In genomic region chr8:110703460-110704061, GRCm38 (mm10) we compare ENCODE assay signal across 9 mouse cellular contexts. TPM values are rescaled to one million over a fixed set of nuclear protein-coding genes. Genes with fewer than 3 reads are reported as not detected.
DNase-seq lines count a peak whose midpoint lies in the region; ATAC-seq and TF ChIP-seq lines count a peak whose summit lies in the region.
"Had no signal": no experiment of that assay in that cellular context is flagged by ENCODE, and none has a peak within 500 bp of the region (broad histone marks: within the 10 kb centered on the region; RNA-seq: fewer than 3 reads in every experiment).

No protein-coding gene starts in this region.

- no peak for TF ChIP-seq POLR2A in myocyte (IDR thresholded peaks at IDR 0.05; ENCODE audit: insufficient read length, low read depth)

- H3K36me3 ChIP-seq in kidney, embryonic 16.5 days (ENCODE audit: insufficient read depth, low read length) = no peaks in the 10 kb centered on the region
- H3K36me3 ChIP-seq in heart, embryonic 14.5 days (ENCODE audit: control insufficient read depth, insufficient read depth, low read length) = no peaks in the 10 kb centered on the region
- H3K36me3 ChIP-seq in myocyte (ENCODE audit: control insufficient read depth, insufficient read depth) = no peaks in the 10 kb centered on the region
- no peaks in the 10 kb centered on the region for H3K36me3 ChIP-seq in forebrain, embryonic 11.5 days (ENCODE audit: control insufficient read depth, insufficient read depth, low read length)

- H3ac ChIP-seq in myocyte (ENCODE audit: control insufficient read depth, insufficient read length) = no peak overlapping the region

- no peaks in the 10 kb centered on the region for H3K79me2 ChIP-seq in myocyte (ENCODE audit: control insufficient read depth, insufficient read depth)

- H3K4me1 ChIP-seq in kidney, embryonic 16.5 days (ENCODE audit: insufficient read depth, low read length) = peaks cover 36% of the 10 kb centered on the region
- peaks cover 40 to 57% of the 10 kb centered on the region in 2 experiments for H3K4me1 ChIP-seq in heart, embryonic 14.5 days (ENCODE audit: control insufficient read depth in 2 of 2, insufficient read depth in 2 of 2, low read length in 2 of 2)
- no peaks in the 10 kb centered on the region for H3K4me1 ChIP-seq in forebrain, embryonic 11.5 days (replicated peaks; ENCODE audit: control insufficient read depth, insufficient read depth, low read length)

- no peak overlapping the region for H3K4me3 ChIP-seq in kidney, embryonic 16.5 days (ENCODE audit: low read length)
- H3K4me3 ChIP-seq in heart, embryonic 14.5 days (ENCODE audit: control insufficient read depth in 1 of 2, insufficient read depth in 1 of 2, low read depth in 1 of 2, low read length in 2 of 2) = no peak overlapping the region
- H3K4me3 ChIP-seq in myocyte = no peak overlapping the region
- H3K4me3 ChIP-seq in forebrain, embryonic 11.5 days (ENCODE audit: low read depth, low read length) = no peak overlapping the region

- H3K9me3 ChIP-seq in kidney, embryonic 16.5 days (ENCODE audit: low read length) = no peaks in the 10 kb centered on the region
- no peaks in the 10 kb centered on the region for H3K9me3 ChIP-seq in heart, embryonic 14.5 days (ENCODE audit: control insufficient read depth, low read length)
- no peaks in the 10 kb centered on the region for H3K9me3 ChIP-seq in forebrain, embryonic 11.5 days (ENCODE audit: control insufficient read depth, low read length)

- H3K27ac ChIP-seq in kidney, embryonic 16.5 days (ENCODE audit: low read length) = peak overlapping the region; percentile 93
- peak overlapping the region; percentile 54 to 74 for H3K27ac ChIP-seq in heart, embryonic 14.5 days (replicated peaks in 1 of 2; ENCODE audit: control insufficient read depth in 1 of 2, insufficient read depth in 1 of 2, low read depth in 2 of 2, low read length in 2 of 2)
- no peak overlapping the region for H3K27ac ChIP-seq in forebrain, embryonic 11.5 days (ENCODE audit: low read depth, low read length)

- no peak for ATAC-seq in kidney, embryonic 16.5 days (ENCODE audit: low FRiP score, low TSS enrichment)
- ATAC-seq in heart, embryonic 14.5 days (ENCODE audit: insufficient number of reproducible peaks, insufficient read depth, low FRiP score, low read depth) = no peak
- no peak for ATAC-seq in forebrain, embryonic 11.5 days (replicated peaks; ENCODE audit: low FRiP score)

- no peaks in the 10 kb centered on the region for H3K27me3 ChIP-seq in kidney, embryonic 16.5 days (ENCODE audit: insufficient read depth, low read length)
- no peaks in the 10 kb centered on the region for H3K27me3 ChIP-seq in heart, embryonic 14.5 days (ENCODE audit: control insufficient read depth, insufficient read depth, low read length)
- H3K27me3 ChIP-seq in myocyte (ENCODE audit: control insufficient read depth, insufficient read depth, insufficient read length) = no peaks in the 10 kb centered on the region
- no peaks in the 10 kb centered on the region for H3K27me3 ChIP-seq in forebrain, embryonic 11.5 days (ENCODE audit: control insufficient read depth, insufficient read depth, low read length)

- WGBS in kidney, embryonic 16.5 days = 42% methylated on average over 9 of the region's 9 CpGs
- WGBS in heart, embryonic 14.5 days = 26% methylated on average over 9 of the region's 9 CpGs
- WGBS in forebrain, embryonic 11.5 days = 90% methylated on average over 9 of the region's 9 CpGs

- H3K4me2 ChIP-seq in kidney, embryonic 16.5 days (replicated peaks; ENCODE audit: low read depth, low read length) = no peak overlapping the region
- H3K4me2 ChIP-seq in heart, embryonic 14.5 days (ENCODE audit: low read length) = peak overlapping the region; percentile 4
- no peak overlapping the region for H3K4me2 ChIP-seq in myocyte (ENCODE audit: low read depth)
- H3K4me2 ChIP-seq in forebrain, embryonic 11.5 days (ENCODE audit: low read depth, low read length, severe bottlenecking) = no peak overlapping the region

- DNase-seq in kidney, postnatal 25 days = no peak
- DNase-seq in cerebellum, adult 9-10 months = peak; percentile 58
- DNase-seq in adrenal gland, postnatal 4 days (ENCODE audit: low spot score in 2 of 2) = no peak
- DNase-seq in forebrain, embryonic 11.5 days (ENCODE audit: low spot score) = no peak
- DNase-seq: gastrocnemius, postnatal 14 days; left cerebral cortex, postnatal 4 days had no signal

- peak overlapping the region; percentile 46 for H3K9ac ChIP-seq in kidney, embryonic 16.5 days (replicated peaks; ENCODE audit: low read length)
- H3K9ac ChIP-seq in heart, embryonic 14.5 days (ENCODE audit: low read length) = peak overlapping the region; percentile 40
- no peak overlapping the region for H3K9ac ChIP-seq in forebrain, embryonic 11.5 days (ENCODE audit: low read length)

TF ChIP-seq in myocyte, 11 proteins besides CTCF, POLR2A, EP300 and RAD21:
- no peak for TF ChIP-seq POLR2AphosphoS2 (IDR thresholded peaks at IDR 0.05; ENCODE audit: insufficient read length, low read depth)
- peak in 2 of 3 experiments; percentile 69 to 98 for TF ChIP-seq MYOD1 (IDR thresholded peaks at IDR 0.05; ENCODE audit: control insufficient read depth in 1 of 3, insufficient read length in 2 of 3, low read depth in 2 of 3)
- TF ChIP-seq MAX (IDR thresholded peaks at IDR 0.05; ENCODE audit: low read depth) = no peak
- TF ChIP-seq TCF3 (IDR thresholded peaks at IDR 0.05; ENCODE audit: insufficient read length, low read depth) = peak; percentile 68
- TF ChIP-seq USF1 (IDR thresholded peaks at IDR 0.05; ENCODE audit: low read depth) = no peak
- no peak for TF ChIP-seq E2F4 (IDR thresholded peaks at IDR 0.05; ENCODE audit: insufficient read depth)
- peak; percentile 50 to 94 (median 86) for TF ChIP-seq MYOG (IDR thresholded peaks at IDR 0.05; ENCODE audit: control insufficient read depth in 1 of 3, insufficient read depth in 1 of 3, insufficient read length in 2 of 3, low read depth in 2 of 3)
- TF ChIP-seq REST (IDR thresholded peaks at IDR 0.05; ENCODE audit: insufficient read depth, insufficient read length) = no peak
- TF ChIP-seq CEBPB (IDR thresholded peaks at IDR 0.05; ENCODE audit: insufficient read depth, poor library complexity, severe bottlenecking) = no peak
- TF ChIP-seq SRF (IDR thresholded peaks at IDR 0.05; ENCODE audit: control insufficient read depth, insufficient read length, low read depth) = no peak
- peak; percentile 62 for TF ChIP-seq TCF12 (IDR thresholded peaks at IDR 0.05; ENCODE audit: insufficient read depth, poor library complexity, severe bottlenecking)

RNA-seq across cellular contexts. Expression of gene Mtss1l, which starts 17.7 kb away (rescaled TPM):
- polyA plus RNA-seq in kidney, embryonic 16.5 days (2015; fragmentation: Nextera tagmentation; extraction: Ambion mirVana) = 9.1 and 9.2 TPM in 2 replicates
- 17.2 and 17.6 TPM in 2 replicates for polyA plus RNA-seq in heart, embryonic 14.5 days (2014; fragmentation: Nextera tagmentation; extraction: Ambion mirVana)
- polyA plus RNA-seq in myocyte (2012; fragmentation: generic; extraction: Trizol) = 108 TPM
- total RNA-seq in adrenal gland, postnatal 4 days (2021) = 10 to 100 TPM; 51.6 to 53.3 TPM
- 15.8 and 17.6 TPM in 2 replicates for polyA plus RNA-seq in forebrain, embryonic 11.5 days (2014; fragmentation: Nextera tagmentation; extraction: Ambion mirVana)
